Mouse (Mus musculus): ENCODE measurements at regions not wholly inside any gene's neighbourhood (a gene's known extent, or its start where the extent isn't known, plus 50 kb on each side); places are given as distances from the start of the nearest gene placed in this dataset.

- no peak for TF ChIP-seq CTCF (IDR thresholded peaks at IDR 0.05; ENCODE audit: borderline replicate concordance, insufficient read depth, low read depth, low read length)
- TF ChIP-seq POLR2A (IDR thresholded peaks at IDR 0.05; ENCODE audit: borderline replicate concordance, insufficient read depth, low read length): no peak
Observed at GRCm38 (mm10) chr8:34743137-34743536, 631.6 kb upstream of the Gm10131 start.
